In the genomic region with DNA sequence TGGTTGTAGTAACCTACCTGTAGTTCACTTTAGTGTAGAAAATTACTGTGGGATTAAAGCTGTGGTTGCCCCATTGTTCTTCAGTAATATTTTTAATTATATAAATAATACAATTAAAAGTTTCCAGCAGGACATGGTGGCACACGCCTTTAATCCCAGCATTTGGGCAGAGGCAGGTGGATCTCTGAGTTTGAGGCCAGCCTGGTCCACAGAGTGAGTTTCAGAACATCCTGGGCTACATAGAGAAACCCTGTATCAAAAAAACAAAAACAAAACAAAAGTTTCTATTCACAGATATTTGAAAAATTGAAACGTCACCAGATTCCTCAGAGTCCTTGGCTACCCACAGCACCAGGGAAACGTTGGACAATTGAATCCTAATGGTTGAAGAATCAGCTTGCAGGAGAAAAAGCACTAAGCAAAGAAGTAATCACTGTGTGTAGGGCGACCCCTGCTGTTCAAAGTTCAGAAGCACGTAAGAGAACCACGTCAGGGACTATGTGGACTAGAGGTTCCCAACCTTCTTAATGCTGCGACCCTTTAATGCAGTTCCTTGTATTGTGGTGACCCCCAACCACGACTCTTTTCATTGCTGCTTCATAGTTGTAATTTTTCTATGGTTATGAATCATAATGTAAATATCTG, we compare ENCODE assay signal across 8 mouse cellular contexts.
DNase-seq lines count a peak whose midpoint lies in the region; ATAC-seq lines count a peak whose summit lies in the region.

No protein-coding gene starts in this region.

- H3K4me2 ChIP-seq in intestine, embryonic 15.5 days (replicated peaks), result no peak overlapping the region

- no peaks in the 10 kb centered on the region for H3K27me3 ChIP-seq in intestine, embryonic 15.5 days (replicated peaks)

- peak; percentile 92 for ATAC-seq in common myeloid progenitor, adult 5-6 weeks (replicated peaks; ENCODE audit: low read depth, poor library complexity, severe bottlenecking)
- peak; percentile 84 for ATAC-seq in intestine, embryonic 15.5 days

- H3K4me1 ChIP-seq in intestine, embryonic 15.5 days (replicated peaks), result no peaks in the 10 kb centered on the region

- WGBS in intestine, embryonic 15.5 days, result 13% methylated on average over 8 of the region's 8 CpGs

- no peaks in the 10 kb centered on the region for H3K9me3 ChIP-seq in intestine, embryonic 15.5 days

- H3K27ac ChIP-seq in intestine, embryonic 15.5 days, result no peak overlapping the region

- intact Hi-C loops in gastrocnemius, postnatal 14 days (cut with DNase I; ENCODE audit: low total_unique reads), result loop anchor here (10.0 kb wide), 3 partner anchors 98 to 618 kb away; partner anchors contain the start of gene Bfsp1
- intact Hi-C loops in left cerebral cortex, postnatal 10 days (cut with DNase I), result loop anchor here (5.0 to 10.0 kb wide), 4 partner anchors 188 to 1340 kb away; partner anchors contain the start of gene Bfsp1

- H3K36me3 ChIP-seq in intestine, embryonic 15.5 days, result no peaks in the 10 kb centered on the region

- H3K4me3 ChIP-seq in intestine, embryonic 15.5 days (replicated peaks), result no peak overlapping the region

- H3K9ac ChIP-seq in intestine, embryonic 15.5 days, result no peak overlapping the region

- peak; percentile 94 for DNase-seq in adipocyte (ENCODE audit: low spot score)
- DNase-seq in gastrocnemius, postnatal 14 days, result peak; percentile 64
- DNase-seq in left cerebral cortex, postnatal 10 days (ENCODE audit: extremely low spot score in 1 of 2, low spot score in 2 of 2), result peak; percentile 76 to 81
- DNase-seq in mesoderm, embryonic 11.5 days (ENCODE audit: low read depth, low spot score), result peak; percentile 87
- peak; percentile 74 for DNase-seq in right cerebral cortex, postnatal 25 days
- DNase-seq in urinary bladder, postnatal 36 days (ENCODE audit: low spot score in 2 of 2), result peak; percentile 73 to 80
